Mouse (Mus musculus) ovary, adult 10 weeks (tissue): ENCODE measurements around the gene Emd. TPM values are rescaled to one million over a fixed set of nuclear protein-coding genes. Genes with fewer than 3 reads are reported as not detected.

Experiments used
- polyA plus RNA-seq: library from polyadenylated mRNA; stranded (reverse); fragments of 350-450 nt; fragmentation: Illumina TruSeq; extraction: RNeasy Lipid Tissue Mini Kit (QIAGEN cat#74804); gene quantifications from one replicate; pipeline ENCODE4 v1.2.3, GENCODE M21; 2014

Emd gene
- polyA plus RNA-seq = 140 TPM

GRCm38 (mm10) chrX:74254153-74254887 lies at the start of gene Emd:
Gene Emd (plus strand): TSS chrX:74254687.

GRCm38 (mm10) chrX:74249615-74250014 lies 4.9 kb upstream of the Emd start, which contains the start of gene Flna:
Gene Flna (minus strand): TSS chrX:74249820.

GRCm38 (mm10) chrX:74270062-74270901 lies 15.8 kb downstream of the Emd start, which contains the start of gene Rpl10:
Gene Rpl10 (plus strand): TSS chrX:74270812.

GRCm38 (mm10) chrX:74281732-74282394 lies 27.4 kb downstream of the Emd start, which contains the start of the genes Taz and Dnase1l1:
Gene Taz (plus strand): TSS chrX:74281912.
Gene Dnase1l1 (minus strand): TSS chrX:74282337.

GRCm38 (mm10) chrX:74296538-74297448 lies 42.3 kb downstream of the Emd start, which contains the start of gene Atp6ap1:
Gene Atp6ap1 (plus strand): TSS chrX:74297097.

GRCm38 (mm10) chrX:74304867-74305700 lies 50.6 kb downstream of the Emd start, which contains the start of gene Gdi1:
Gene Gdi1 (plus strand): TSS chrX:74304998.

Other genes with a start within 250 kb of the Emd start
- gene Irak1, start 230.8 kb upstream of the Emd start, polyA plus RNA-seq = 50.0 TPM
- not detected for gene Opn1mw, start 127.2 kb upstream of the Emd start, polyA plus RNA-seq
- gene Mecp2, start 119.3 kb upstream of the Emd start, polyA plus RNA-seq = 39.6 TPM
- gene Tex28, start 86.8 kb upstream of the Emd start, polyA plus RNA-seq = not detected
- 0.17 TPM for gene Tktl1, start 77.4 kb upstream of the Emd start, polyA plus RNA-seq
- 89.3 TPM for gene Flna, start 4.9 kb upstream of the Emd start, polyA plus RNA-seq
- gene Rpl10, start 16.1 kb downstream of the Emd start, polyA plus RNA-seq = 1,805 TPM
- gene Taz, start 27.2 kb downstream of the Emd start, polyA plus RNA-seq = 21.2 TPM
- gene Dnase1l1, start 27.6 kb downstream of the Emd start, polyA plus RNA-seq = 14.7 TPM
- gene Atp6ap1, start 42.4 kb downstream of the Emd start, polyA plus RNA-seq = 172 TPM
- gene Gdi1, start 50.3 kb downstream of the Emd start, polyA plus RNA-seq = 102 TPM
- 17.0 TPM for gene Fam50a, start 58.3 kb downstream of the Emd start, polyA plus RNA-seq
- 1.8 TPM for gene Plxna3, start 74.4 kb downstream of the Emd start, polyA plus RNA-seq
- gene Lage3, start 98.9 kb downstream of the Emd start, polyA plus RNA-seq = 13.9 TPM
- gene Ubl4a, start 118.5 kb downstream of the Emd start, polyA plus RNA-seq = 44.0 TPM
- gene Slc10a3, start 118.7 kb downstream of the Emd start, polyA plus RNA-seq = 11.3 TPM
- 9.9 TPM for gene Fam3a, start 138.6 kb downstream of the Emd start, polyA plus RNA-seq
- 40.7 TPM for gene Ikbkg, start 138.6 kb downstream of the Emd start, polyA plus RNA-seq
- 19.3 TPM for gene G6pdx, start 174.5 kb downstream of the Emd start, polyA plus RNA-seq
- gene Gm6880, start 226.7 kb downstream of the Emd start, polyA plus RNA-seq = not detected